Mouse (Mus musculus) heart, postnatal 0 days (tissue): Measurements from ENCODE around the gene Gm49405. TPM values are rescaled to one million over a fixed set of nuclear protein-coding genes. Genes with fewer than 3 reads are reported as not detected.
"Not testable (repeated sequence)": the region's sequence is repeated elsewhere in the genome, so short reads cannot be mapped to it uniquely, and the experiment has no call there.

Source experiments
- ATAC-seq: fragments of 200-750 bp; cut with Nextera tagmentation; 2 replicates; pipeline ENCODE4 v1.8.0; 2017; ENCODE audit warnings: low read depth, moderate number of reproducible peaks, moderate library complexity; ENCODE audit not compliant: insufficient read depth
- DNase-seq: peaks from one replicate; pipeline ENCODE4 v3.0.0-alpha.2; 2016; ENCODE audit warnings: low spot score
- H3K27ac ChIP-seq: fragments of 300-500 bp; sonication (generic); 2 replicates; pipeline ENCODE4 v1.5.1; 2014; ENCODE audit warnings: low read depth, mild to moderate bottlenecking
- H3K27me3 ChIP-seq: fragments of 300-500 bp; sonication (generic); 2 replicates; pipeline ENCODE4 v1.6.1; 2014; ENCODE audit warnings: low read length, mixed read lengths; ENCODE audit not compliant: control insufficient read depth, insufficient read depth
- H3K36me3 ChIP-seq: fragments of 300-500 bp; sonication (generic); replicated peaks from 2 replicates; pipeline ENCODE4 v1.6.1; 2014; ENCODE audit warnings: low read length, mixed read lengths; ENCODE audit not compliant: control insufficient read depth, insufficient read depth
- H3K4me1 ChIP-seq: fragments of 300-500 bp; sonication (generic); 2 replicates; pipeline ENCODE4 v1.6.1; 2014; ENCODE audit warnings: antibody characterized with exemption; ENCODE audit not compliant: control insufficient read depth, insufficient read depth
- H3K4me2 ChIP-seq: fragments of 300-500 bp; sonication (generic); 2 replicates; pipeline ENCODE4 v1.6.1; 2014; ENCODE audit warnings: low read depth, mild to moderate bottlenecking, low read length, moderate library complexity
- H3K4me3 ChIP-seq: fragments of 300-500 bp; sonication (generic); 2 replicates; pipeline ENCODE4 v1.5.1; 2014; ENCODE audit warnings: low read depth, low read length
- H3K9ac ChIP-seq: fragments of 300-500 bp; sonication (generic); replicated peaks from 2 replicates; pipeline ENCODE4 v1.6.1; 2014; ENCODE audit warnings: low read depth, low read length, mixed read lengths
- H3K9me3 ChIP-seq: fragments of 300-500 bp; sonication (generic); replicated peaks from 2 replicates; pipeline ENCODE4 v1.6.1; 2016; ENCODE audit warnings: low read length; ENCODE audit not compliant: control insufficient read depth
- CTCF ChIP-seq: IDR thresholded peaks from 2 replicates; pipeline ENCODE4 v1.5.1; 2016; ENCODE audit warnings: antibody characterized with exemption, control low read depth, low read depth
- EP300 ChIP-seq: IDR thresholded peaks from 2 replicates; pipeline ENCODE4 v1.6.1; 2016; ENCODE audit warnings: antibody characterized with exemption, low read depth
- WGBS: fragments of 180-500 bp; shearing (Covaris S2); extraction: QIAGEN DNeasy Blood & Tissue Kit; methylation state at CpG from one replicate; pipeline ENCODE4 v1.1.7; 2014; 5-methylcytosine and 5-hydroxymethylcytosine counted together
- polyA plus RNA-seq: library from polyadenylated mRNA; unstranded; fragments of >200 nt; fragmentation: Nextera tagmentation; extraction: Ambion mirVana; gene quantifications from 2 replicates; pipeline ENCODE4 v1.2.1, GENCODE M21; 2015
- total RNA-seq: library from RNA; depleted of rRNA; stranded (reverse); fragments of >200 nt; gene quantifications from 2 replicates; pipeline ENCODE4 v1.2.3, GENCODE M21; 2014; ENCODE audit warnings: low replicate concordance

The Gm49405 gene
- total and polyA plus RNA-seq, 2 experiments from 2014 or later: 3.6 to 7.0 TPM

DNA sequence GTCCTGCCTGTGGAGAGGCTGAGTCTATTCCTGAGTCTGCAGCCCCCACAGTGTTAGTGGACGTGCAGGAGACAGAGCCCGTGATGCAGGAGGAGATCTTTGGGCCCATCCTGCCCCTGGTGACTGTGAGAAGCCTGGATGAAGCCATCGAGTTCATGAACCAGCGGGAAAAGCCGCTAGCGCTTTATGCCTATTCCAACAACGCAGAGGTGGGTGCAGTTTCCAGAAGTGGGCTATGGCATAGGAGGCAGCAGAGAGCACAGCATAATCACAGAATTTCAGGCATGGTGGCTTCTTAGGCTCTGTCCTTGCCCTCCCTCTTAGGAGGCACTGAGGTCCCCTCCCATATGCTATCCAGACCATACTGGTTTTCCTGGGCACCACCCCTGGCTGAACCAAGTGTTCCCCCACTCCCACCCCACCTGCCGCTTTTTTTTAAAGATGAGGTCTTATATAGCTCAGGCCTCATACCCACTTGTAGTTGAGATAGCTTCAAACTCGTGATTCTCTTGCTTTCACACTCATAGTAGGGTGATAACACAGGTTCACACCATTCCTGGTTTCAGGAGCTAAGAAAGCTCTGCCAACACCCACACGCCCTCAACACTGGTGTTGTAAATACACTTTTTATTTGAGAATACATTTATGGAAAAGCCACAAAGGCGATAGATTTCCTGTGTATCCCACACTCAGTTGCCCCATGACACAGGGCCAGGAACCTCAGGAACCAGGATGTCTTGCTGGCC, 33.9 kb upstream of the Gm49405 start:
- H3K9me3 ChIP-seq: no peaks in the 10 kb centered on the region
- no peak for DNase-seq
- H3K36me3 ChIP-seq: no peaks in the 10 kb centered on the region
- 57% methylated on average over 11 of the region's 11 CpGs for WGBS
- no peak; the same call in 1 of the 2 replicates for ATAC-seq
- no peak overlapping the region for H3K27ac ChIP-seq
- H3K4me2 ChIP-seq: no peak overlapping the region
- no peak overlapping the region for H3K9ac ChIP-seq
- H3K27me3 ChIP-seq: no peaks in the 10 kb centered on the region
- no peak for TF ChIP-seq EP300
- peak; percentile 30 for TF ChIP-seq CTCF
- H3K4me1 ChIP-seq: no peaks in the 10 kb centered on the region
- H3K4me3 ChIP-seq: no peak overlapping the region

DNA sequence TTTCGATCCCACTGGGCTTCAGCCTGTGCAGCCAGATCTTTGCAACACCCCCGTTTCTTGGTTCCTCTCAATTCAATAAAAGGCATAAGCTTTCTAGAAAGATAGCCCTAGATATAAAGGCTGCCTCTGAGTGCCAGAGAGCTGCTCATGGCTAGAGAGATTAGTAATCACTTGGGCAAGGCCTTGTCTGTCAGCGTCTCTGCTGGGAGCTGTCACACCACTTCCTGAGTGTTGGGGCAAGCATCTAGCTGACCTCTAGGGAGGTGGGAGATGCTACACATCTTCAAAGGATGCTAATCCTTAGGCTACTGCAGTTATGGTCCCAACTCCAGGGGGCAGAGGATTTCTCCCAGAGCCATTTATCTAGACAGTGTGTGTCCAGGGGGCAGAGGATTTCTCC, 33.2 kb upstream of the Gm49405 start:
- TF ChIP-seq EP300 (no peak), CTCF (no peak)
- Histone ChIP-seq H3K4me2 (no peak overlapping the region), H3K4me3 (no peak overlapping the region), H3K9ac (no peak overlapping the region), H3K4me1 (no peaks in the 10 kb centered on the region), H3K36me3 (no peaks in the 10 kb centered on the region), H3K27me3 (no peaks in the 10 kb centered on the region), H3K27ac (no peak overlapping the region), H3K9me3 (no peaks in the 10 kb centered on the region)
- 41% methylated on average over 3 of the region's 3 CpGs for WGBS
- DNase-seq (no peak), ATAC-seq (no peak)

DNA sequence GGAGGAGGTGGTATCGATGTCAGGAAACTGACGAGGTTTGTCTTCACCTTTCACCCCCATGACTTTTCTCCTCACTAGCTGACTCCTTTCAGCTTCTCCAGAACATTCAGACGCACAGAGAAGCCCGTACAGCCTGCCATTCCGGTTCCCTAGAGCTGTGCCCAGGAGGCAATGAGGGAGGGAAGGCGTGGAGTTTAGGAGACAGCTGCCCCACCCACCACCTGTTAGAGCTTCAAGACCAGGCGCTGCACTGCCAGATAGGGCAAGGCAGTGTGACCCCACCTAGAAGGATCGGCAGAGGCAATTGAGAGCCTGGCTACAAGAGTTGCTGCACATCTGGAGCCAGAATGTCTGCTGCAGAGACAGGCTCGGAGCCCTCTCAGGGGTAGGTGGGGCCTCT, 28.2 kb upstream of the Gm49405 start, which contains the start of gene Aldh3b2:
Gene Aldh3b2, plus strand, starts transcription at position 100 of the 400 bp plus-strand sequence.
- H3K4me1 ChIP-seq: no peaks in the 10 kb centered on the region
- H3K9ac ChIP-seq: no peak within 1 kb of the TSS
- ATAC-seq (no peak), DNase-seq (no peak)
- H3K9me3 ChIP-seq: no peaks in the 10 kb centered on the region
- no peak within 1 kb of the TSS for H3K27ac ChIP-seq
- no peaks in the 10 kb centered on the region for H3K27me3 ChIP-seq
- H3K36me3 ChIP-seq: no peaks in the 10 kb centered on the region
- no peak within 1 kb of the TSS for H3K4me3 ChIP-seq
- no peak within 1 kb of the TSS for H3K4me2 ChIP-seq
- no peak for TF ChIP-seq CTCF
- TF ChIP-seq EP300: no peak
- 51% methylated on average over 7 of the region's 9 CpGs for WGBS

DNA sequence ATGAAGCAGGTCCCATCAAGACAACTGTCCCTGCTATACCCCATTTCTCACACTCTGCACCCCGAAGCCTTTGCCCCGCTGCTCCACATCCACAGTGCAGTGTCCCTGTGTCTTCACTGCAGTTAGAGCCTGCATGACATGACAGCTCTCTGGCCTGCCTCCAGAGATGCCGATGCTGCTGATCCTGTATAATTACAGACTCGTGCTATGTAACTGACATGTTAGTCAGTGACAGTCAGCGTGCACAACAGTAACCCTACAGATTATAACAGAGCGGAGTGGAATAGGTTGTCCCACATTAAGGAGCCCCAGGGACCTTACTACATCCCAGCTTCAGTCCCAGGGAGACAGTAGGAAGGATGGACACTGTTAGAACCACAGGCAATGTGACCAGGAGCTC, 25.8 kb upstream of the Gm49405 start:
- H3K4me3 ChIP-seq, H3K27me3 ChIP-seq, ATAC-seq, DNase-seq, H3K4me1 ChIP-seq, H3K9me3 ChIP-seq, H3K27ac ChIP-seq, H3K9ac ChIP-seq, H3K36me3 ChIP-seq, H3K4me2 ChIP-seq: not testable (repeated sequence)
- 63% methylated on average over 6 of the region's 6 CpGs for WGBS

DNA sequence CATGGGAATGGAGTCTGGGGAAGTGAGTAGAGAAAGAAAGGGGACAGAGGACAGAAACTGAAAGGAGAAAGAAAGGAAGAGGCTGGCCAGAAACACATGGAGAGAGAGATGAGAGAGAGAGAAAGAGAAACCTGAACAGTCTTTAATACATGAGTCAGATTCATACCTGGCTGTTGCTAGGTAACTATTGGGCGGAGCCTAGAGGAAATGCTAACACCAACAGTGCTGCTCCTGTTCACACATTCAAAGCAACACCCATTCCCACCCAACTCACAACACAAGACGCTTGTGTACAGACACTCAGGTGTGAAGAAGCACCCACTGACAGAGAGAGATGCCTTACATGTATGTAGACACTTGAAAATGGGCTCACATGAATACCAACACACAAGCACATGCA, 24.6 kb upstream of the Gm49405 start:
- Histone ChIP-seq H3K4me1 (0 out of 2 replicates have a peak, but pooled peaks cover 2% of the 10 kb centered on the region), H3K4me2 (no peak overlapping the region), H3K9ac (no peak overlapping the region), H3K9me3 (no peaks in the 10 kb centered on the region), H3K27me3 (no peaks in the 10 kb centered on the region), H3K36me3 (no peaks in the 10 kb centered on the region), H3K4me3 (no peak overlapping the region), H3K27ac (no peak overlapping the region)
- WGBS: 67% methylated on average over 2 of the region's 2 CpGs
- no peak for ATAC-seq
- DNase-seq: no peak
- TF ChIP-seq CTCF: no peak
- no peak for TF ChIP-seq EP300

DNA sequence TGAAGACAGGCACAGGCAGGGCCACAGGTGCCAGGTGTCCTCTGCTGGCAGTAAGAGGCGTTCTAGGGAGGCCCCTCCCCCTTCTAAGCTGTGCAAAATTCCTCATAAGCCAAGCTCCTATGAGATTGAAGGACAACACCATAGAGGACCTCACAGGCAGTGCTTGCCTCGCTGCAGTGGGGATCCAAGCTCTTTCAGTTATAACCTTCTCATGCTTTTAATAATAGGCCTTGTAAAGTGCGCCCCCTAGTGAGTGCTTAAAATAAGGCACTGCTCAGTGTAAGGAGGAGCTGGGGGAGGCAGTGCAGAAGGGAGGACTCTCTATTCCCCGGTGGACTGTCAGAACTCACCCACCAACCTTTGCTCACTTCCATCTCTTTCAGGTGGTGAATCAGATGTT, 20.1 kb upstream of the Gm49405 start:
- peak; percentile 81 for ATAC-seq
- Histone ChIP-seq H3K27ac (no peak overlapping the region), H3K9ac (no peak overlapping the region), H3K36me3 (no peaks in the 10 kb centered on the region), H3K9me3 (no peaks in the 10 kb centered on the region), H3K4me3 (no peak overlapping the region), H3K4me2 (no peak overlapping the region), H3K4me1 (peaks cover 8% of the 10 kb centered on the region), H3K27me3 (no peaks in the 10 kb centered on the region)
- TF ChIP-seq EP300: no peak
- TF ChIP-seq CTCF: peak; percentile 95
- peak; percentile 81 for DNase-seq
- WGBS: 9% methylated on average over 4 of the region's 4 CpGs
